9 mouse cellular contexts compared by ENCODE assay signal in the genomic region with DNA sequence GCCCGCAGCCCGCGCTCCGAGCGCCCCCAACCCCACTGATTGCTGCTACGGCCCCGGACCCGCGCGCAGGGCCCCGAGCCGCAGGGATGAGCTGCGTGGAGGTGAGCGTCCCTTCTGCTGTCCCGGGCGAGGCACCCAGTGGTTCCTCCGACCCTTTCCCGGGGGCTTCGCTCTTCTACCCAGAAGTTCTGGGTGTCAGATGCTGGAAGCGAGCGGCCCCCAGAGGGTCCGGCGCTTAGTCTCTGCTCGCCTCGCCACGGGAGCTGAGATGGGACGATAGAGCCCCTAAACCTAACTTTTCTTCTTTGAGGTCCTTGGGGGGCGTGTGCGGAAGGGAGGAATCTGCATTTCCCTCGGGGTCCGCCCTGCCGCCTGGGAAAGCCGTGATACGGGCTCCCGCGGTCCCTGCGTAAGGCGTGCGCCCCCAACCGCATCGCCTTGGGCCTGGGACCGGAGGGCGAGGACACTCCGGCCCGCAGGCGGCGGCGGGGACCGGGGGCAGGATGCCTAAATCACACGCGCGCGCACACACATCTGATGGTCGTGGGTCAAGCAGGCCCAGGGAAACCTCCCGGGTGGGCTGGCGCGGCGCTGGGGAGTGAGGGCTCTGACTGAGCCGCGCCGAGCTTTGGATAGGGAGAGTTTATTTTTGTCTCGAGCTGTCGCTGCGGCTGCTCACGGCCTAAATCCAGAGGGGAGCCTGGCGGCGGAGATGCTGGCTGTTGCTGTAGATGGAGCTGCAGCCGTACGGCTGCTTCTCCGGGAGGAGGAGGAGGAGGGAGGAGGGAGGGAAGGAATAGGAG. TPM values are rescaled to one million over a fixed set of nuclear protein-coding genes. Genes with fewer than 3 reads are reported as not detected.
DNase-seq lines count a peak whose midpoint lies in the region; ATAC-seq lines count a peak whose summit lies in the region.
"Had no signal": no experiment of that assay in that cellular context is flagged by ENCODE, and none has a peak within 500 bp of the region (broad histone marks: within the 10 kb centered on the region; RNA-seq: fewer than 3 reads in every experiment).

No protein-coding gene starts in this region.

- peak overlapping the region; percentile 89 for H3K4me2 ChIP-seq in embryonic facial prominence, embryonic 13.5 days
- H3K4me2 ChIP-seq in kidney, embryonic 14.5 days (replicated peaks; ENCODE audit: low read depth, low read length): peak overlapping the region; percentile 84

- peak overlapping the region; percentile 89 for H3K4me3 ChIP-seq in megakaryocyte, embryonic 14.5 days (replicated peaks)
- peak overlapping the region; percentile 80 for H3K4me3 ChIP-seq in embryonic facial prominence, embryonic 13.5 days
- peak overlapping the region; percentile 67 for H3K4me3 ChIP-seq in kidney, embryonic 14.5 days (ENCODE audit: low read length)

- H3K36me3 ChIP-seq in megakaryocyte, embryonic 14.5 days (replicated peaks; ENCODE audit: low read length): no peaks in the 10 kb centered on the region
- H3K36me3 ChIP-seq in embryonic facial prominence, embryonic 13.5 days: no peaks in the 10 kb centered on the region
- no peaks in the 10 kb centered on the region for H3K36me3 ChIP-seq in kidney, embryonic 14.5 days (ENCODE audit: control insufficient read depth, insufficient read depth, low read length)
- H3K36me3 ChIP-seq: G1E had no signal

- H3K27ac ChIP-seq in embryonic facial prominence, embryonic 13.5 days: peak overlapping the region; percentile 97
- peak overlapping the region; percentile 78 for H3K27ac ChIP-seq in kidney, embryonic 14.5 days (ENCODE audit: low read depth, low read length)

- peaks cover 78% of the 10 kb centered on the region for H3K27me3 ChIP-seq in megakaryocyte, embryonic 14.5 days (replicated peaks)
- no peaks in the 10 kb centered on the region for H3K27me3 ChIP-seq in embryonic facial prominence, embryonic 13.5 days
- H3K27me3 ChIP-seq in kidney, embryonic 14.5 days (ENCODE audit: control insufficient read depth, insufficient read depth, low read length): no peaks in the 10 kb centered on the region

- peak overlapping the region; percentile 88 for H3K9ac ChIP-seq in embryonic facial prominence, embryonic 13.5 days
- H3K9ac ChIP-seq in kidney, embryonic 14.5 days (ENCODE audit: low read depth, low read length): peak overlapping the region; percentile 75

- WGBS in embryonic facial prominence, embryonic 13.5 days: under 1% methylated on average over 67 of the region's 70 CpGs
- WGBS in kidney, embryonic 14.5 days: under 1% methylated on average over 69 of the region's 70 CpGs

- peak; percentile 60 to 69 for DNase-seq in heart, adult 9 months (ENCODE audit: low spot score in 2 of 2)
- DNase-seq in liver: peak; percentile 39
- peak; percentile 72 for DNase-seq in neural tube, embryonic 10.5 days (ENCODE audit: extremely low spot score, low spot score)
- peak; percentile 19 for DNase-seq in thymus, postnatal 14 days

- ATAC-seq in megakaryocyte, adult 5-6 weeks (ENCODE audit: poor library complexity, severe bottlenecking): no peak
- peak; percentile 12; the same call in 1 of the 2 replicates for ATAC-seq in embryonic facial prominence, embryonic 13.5 days (ENCODE audit: insufficient number of reproducible peaks, insufficient read depth, low FRiP score, low TSS enrichment, low read depth)
- peak; percentile 41 for ATAC-seq in kidney, embryonic 14.5 days (ENCODE audit: low FRiP score, low TSS enrichment)

- peaks cover 50% of the 10 kb centered on the region for H3K4me1 ChIP-seq in megakaryocyte, embryonic 14.5 days
- H3K4me1 ChIP-seq in embryonic facial prominence, embryonic 13.5 days: peaks cover 35% of the 10 kb centered on the region
- peaks cover 11% of the 10 kb centered on the region for H3K4me1 ChIP-seq in kidney, embryonic 14.5 days (ENCODE audit: control insufficient read depth, insufficient read depth, low read length)

- H3K9me3 ChIP-seq in megakaryocyte, embryonic 14.5 days: no peaks in the 10 kb centered on the region; the same call in 1 of the 2 replicates
- H3K9me3 ChIP-seq in embryonic facial prominence, embryonic 13.5 days: no peaks in the 10 kb centered on the region
- no peaks in the 10 kb centered on the region for H3K9me3 ChIP-seq in kidney, embryonic 14.5 days (ENCODE audit: control insufficient read depth, low read length)

RNA-seq across cellular contexts. Expression of a gene that starts 0.6 kb away (rescaled TPM):
- 0.02 TPM in 1 of 2 replicates, not detected in the other for polyA plus RNA-seq in megakaryocyte, embryonic 14.5 days (2012; ENCODE audit: insufficient read depth, low replicate concordance)
- 0.23 TPM in 1 of 2 replicates, not detected in the other for total RNA-seq in megakaryocyte, adult 5-6 weeks (2015)
- total RNA-seq in megakaryocyte, adult 5-6 weeks (2017): 0.08 TPM in 1 of 2 replicates, not detected in the other
- polyA plus RNA-seq in embryonic facial prominence, embryonic 13.5 days (2015; fragmentation: Nextera tagmentation; extraction: Ambion mirVana): 10.2 and 12.3 TPM in 2 replicates
- 2.6 and 2.9 TPM in 2 replicates for polyA plus RNA-seq in kidney, embryonic 14.5 days (2014; fragmentation: Nextera tagmentation; extraction: Ambion mirVana)
- polyA plus RNA-seq: G1E had no signal

RNA-seq across cellular contexts. Expression of a gene that starts 51.3 kb away (rescaled TPM):
- 8.3 and 14.0 TPM in 2 replicates for polyA plus RNA-seq in megakaryocyte, embryonic 14.5 days (2012; ENCODE audit: insufficient read depth, low replicate concordance)
- 27.7 and 30.3 TPM in 2 replicates for total RNA-seq in megakaryocyte, adult 5-6 weeks (2015)
- 25.7 and 29.7 TPM in 2 replicates for total RNA-seq in megakaryocyte, adult 5-6 weeks (2017)
- polyA plus RNA-seq in embryonic facial prominence, embryonic 13.5 days (2015; fragmentation: Nextera tagmentation; extraction: Ambion mirVana): 20.1 and 23.5 TPM in 2 replicates
- 30.6 and 38.6 TPM in 2 replicates for polyA plus RNA-seq in kidney, embryonic 14.5 days (2014; fragmentation: Nextera tagmentation; extraction: Ambion mirVana)

Comparison
In these comparisons a context has a peak if more than half of its experiments do, and no peak if none do; other contexts are left out.
1. DNase-seq: peak in every context shown above with its lines; median percentile 72 in neural tube, embryonic 10.5 days; 64 in heart, adult 9 months; 39 in liver; 19 in thymus, postnatal 14 days.